Mouse (Mus musculus) bone marrow, adult 2 months (tissue): ENCODE data around the gene 1700010I14Rik.

Experiments used
- CTCF ChIP-seq: fragments of 200-500 bp; IDR thresholded peaks from 2 replicates; pipeline ENCODE4 v1.5.1; 2011; ENCODE audit warnings: low read length, control low read depth; ENCODE audit not compliant: control insufficient read depth, insufficient read depth
- POLR2A ChIP-seq: fragments of 200-500 bp; IDR thresholded peaks from 2 replicates; pipeline ENCODE4 v1.6.1; 2011; ENCODE audit warnings: low read depth, mild to moderate bottlenecking, control low read depth, low read length, borderline replicate concordance; ENCODE audit not compliant: control insufficient read depth

DNA sequence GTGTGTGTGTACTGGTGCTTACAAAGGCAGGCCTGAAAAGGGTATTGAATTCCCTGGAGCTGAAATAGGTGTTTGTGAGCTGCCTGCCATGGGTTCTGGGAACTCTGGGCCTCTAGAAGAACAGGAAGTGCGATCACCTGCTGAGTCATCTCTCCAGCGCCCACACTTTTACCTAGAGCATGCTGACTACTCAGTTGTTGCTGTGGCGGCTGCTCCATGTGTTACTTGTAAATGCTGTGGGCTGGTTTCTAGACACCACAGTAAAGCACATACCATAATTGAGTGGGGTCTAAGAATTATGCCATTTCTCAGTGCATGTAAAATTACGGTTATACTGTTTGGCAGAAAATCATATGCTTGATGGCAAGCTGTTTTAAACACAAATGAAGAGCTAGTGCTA is 14.3 kb downstream of the 1700010I14Rik start:
- no peak for TF ChIP-seq CTCF
- TF ChIP-seq POLR2A: no peak
